Mouse (Mus musculus): ENCODE measurements at regions not wholly inside any gene's neighbourhood (a gene's known extent, or its start where the extent isn't known, plus 50 kb on each side); places are given as distances from the start of the nearest gene placed in this dataset.

- TF ChIP-seq CTCF (IDR thresholded peaks at IDR 0.05; ENCODE audit: low read depth): no peak
- no peak for TF ChIP-seq EP300 (IDR thresholded peaks at IDR 0.05; ENCODE audit: low read depth)
These were observed 225.7 kb downstream of the Sipa1l2 start for GRCm38 (mm10) chr8:125343867-125344266.

All from liver, postnatal 0 days (tissue).